Mouse (Mus musculus): ENCODE data around the gene Tmem106c. TPM values are rescaled to one million over a fixed set of nuclear protein-coding genes. Genes with fewer than 3 reads are reported as not detected.

Gene Tmem106c
- 35.9 and 37.9 TPM in 2 replicates for polyA plus RNA-seq (2015; fragmentation: Nextera tagmentation; extraction: Ambion mirVana)

DNA sequence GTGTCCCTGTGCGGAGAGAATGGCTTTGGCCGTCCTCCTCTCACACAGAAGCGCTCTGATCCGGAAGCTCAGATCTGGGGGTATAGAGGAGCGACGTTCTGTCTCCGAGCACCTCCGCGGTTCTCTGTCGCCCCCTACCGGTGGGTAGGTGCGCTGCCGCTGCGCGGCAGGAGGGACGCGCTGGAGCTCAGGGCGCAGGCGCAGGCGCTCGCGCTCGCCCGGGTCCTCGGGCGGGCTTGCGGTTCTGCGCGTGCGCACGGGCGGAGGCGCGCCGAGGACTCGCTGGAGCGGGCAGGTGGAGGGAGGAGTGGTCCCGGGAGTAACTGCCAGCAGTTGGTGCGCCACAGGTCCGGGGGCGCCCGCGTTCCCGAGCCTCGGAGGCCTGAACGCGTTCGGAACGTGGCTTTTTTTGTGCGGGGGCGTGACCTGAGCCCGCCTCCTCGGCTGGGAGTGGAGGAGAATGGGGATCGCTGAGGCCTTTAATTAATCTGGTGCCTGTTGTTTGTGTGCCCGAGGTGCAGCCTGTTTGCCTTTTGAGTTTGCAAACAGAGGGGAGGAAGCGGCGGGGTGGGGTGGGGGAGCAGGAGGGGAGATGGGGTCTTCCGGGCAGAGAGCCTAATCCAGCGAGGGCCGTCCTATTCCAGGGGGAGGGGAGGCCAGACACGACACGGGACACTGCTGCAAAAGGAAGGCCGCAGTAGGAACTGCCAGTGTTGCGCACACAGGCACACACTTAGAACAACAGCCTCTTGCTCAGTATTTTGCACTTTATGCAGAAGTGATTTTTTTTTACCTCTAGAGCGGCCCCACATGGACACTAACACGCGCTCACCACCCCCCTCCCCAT lies at the start of gene Tmem106c:
TSS of gene Tmem106c (plus strand) at position 212 of the 847 bp plus-strand sequence.
- H3K9me3 ChIP-seq, result no peaks in the 10 kb centered on the region
- peak within 1 kb of the TSS; percentile 24; the same call in 1 of the 2 replicates for H3K27ac ChIP-seq
- no peaks in the 10 kb centered on the region for H3K27me3 ChIP-seq
- peak; percentile 95 for ATAC-seq (ENCODE audit: low FRiP score, low read depth)
- peak within 1 kb of the TSS; percentile 63 for H3K4me3 ChIP-seq
- WGBS, result under 1% methylated on average over 65 of the region's 67 CpGs
- peak within 1 kb of the TSS; percentile 81 for H3K4me2 ChIP-seq (replicated peaks)
- H3K36me3 ChIP-seq, result no peaks in the 10 kb centered on the region
- peaks cover 6% of the 10 kb centered on the region; the same call in 1 of the 2 replicates for H3K4me1 ChIP-seq
- H3K9ac ChIP-seq, result peak within 1 kb of the TSS; percentile 78

DNA sequence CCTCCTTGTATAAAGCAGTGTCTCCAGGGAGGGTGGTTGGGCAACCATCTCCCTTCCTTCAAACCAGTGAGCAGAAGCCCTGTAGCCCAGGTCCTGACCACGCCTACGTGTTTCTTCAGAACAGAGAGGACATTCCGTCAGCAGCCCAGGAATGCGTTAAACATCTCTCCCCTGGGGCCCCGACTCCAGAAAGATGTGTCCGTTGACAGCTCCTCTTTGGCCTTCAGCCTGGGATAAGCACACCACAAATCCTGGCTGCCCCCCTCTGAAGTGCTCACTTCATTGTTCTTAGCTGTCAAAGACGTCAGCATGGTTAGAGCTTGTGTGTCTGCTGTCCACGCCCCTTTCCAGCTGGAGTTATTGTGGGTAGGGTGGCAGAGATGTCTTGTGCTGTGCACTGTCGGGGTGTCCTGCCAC lies 49.7 kb upstream of the Tmem106c start:
- H3K36me3 ChIP-seq, result no peaks in the 10 kb centered on the region
- ATAC-seq (ENCODE audit: low FRiP score, low read depth), result no peak
- no peaks in the 10 kb centered on the region for H3K9me3 ChIP-seq
- no peak overlapping the region for H3K9ac ChIP-seq
- H3K4me3 ChIP-seq, result no peak overlapping the region
- no peak overlapping the region for H3K27ac ChIP-seq
- H3K27me3 ChIP-seq, result peaks cover 34% of the 10 kb centered on the region
- WGBS, result 39% methylated on average over 9 of the region's 9 CpGs
- H3K4me2 ChIP-seq (replicated peaks), result no peak overlapping the region
- no peaks in the 10 kb centered on the region for H3K4me1 ChIP-seq

DNA sequence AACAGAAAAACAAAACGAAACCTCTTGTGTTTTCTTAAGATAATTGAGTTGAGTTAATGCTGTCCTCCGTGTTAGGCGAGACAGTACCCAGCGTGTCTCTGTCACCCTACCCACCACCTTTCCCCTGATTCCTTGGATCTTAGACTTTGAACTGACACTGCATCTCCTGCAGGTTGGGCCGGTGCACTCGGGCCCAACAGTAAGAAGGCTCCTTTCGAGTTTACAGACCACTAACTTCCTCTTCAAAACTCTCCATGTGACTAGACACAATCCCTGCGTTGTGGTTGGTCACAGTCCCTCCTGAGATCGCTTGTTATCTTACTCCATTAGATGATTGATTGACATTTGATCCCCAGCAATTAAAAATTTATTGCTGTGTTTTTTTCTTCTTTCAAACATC lies 46.0 kb upstream of the Tmem106c start:
- 79% methylated on average over 9 of the region's 9 CpGs for WGBS
- Histone ChIP-seq H3K4me3 (no peak overlapping the region), H3K9me3 (no peaks in the 10 kb centered on the region), H3K36me3 (no peaks in the 10 kb centered on the region), H3K4me2 (replicated peaks) (no peak overlapping the region), H3K27ac (no peak overlapping the region), H3K27me3 (0 out of 2 replicates have a peak, but pooled peaks cover 12% of the 10 kb centered on the region), H3K9ac (no peak overlapping the region), H3K4me1 (no peaks in the 10 kb centered on the region)
- ATAC-seq (ENCODE audit: low FRiP score, low read depth), result no peak

DNA sequence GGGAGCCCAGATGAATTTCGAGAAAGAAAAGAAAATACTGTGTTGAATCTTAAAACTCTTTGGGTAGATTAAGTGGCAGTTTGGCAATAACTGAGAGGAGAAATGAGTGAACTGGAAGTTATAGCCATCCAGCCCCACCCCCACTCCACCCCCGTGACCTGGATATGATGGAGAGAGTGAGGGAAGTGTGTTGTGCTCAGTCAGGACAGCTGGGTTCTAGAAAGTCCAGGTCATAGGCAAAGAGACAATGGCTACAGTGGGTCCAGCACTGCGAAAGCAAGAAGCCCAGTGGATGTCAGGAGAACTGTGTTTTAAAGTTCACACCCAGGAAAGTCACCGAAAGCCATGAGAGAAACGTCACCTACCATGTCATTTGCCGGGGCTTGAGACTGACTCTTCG lies 44.8 kb upstream of the Tmem106c start:
- no peak overlapping the region for H3K4me3 ChIP-seq
- no peak overlapping the region for H3K27ac ChIP-seq
- H3K9ac ChIP-seq, result no peak overlapping the region
- H3K27me3 ChIP-seq, result 0 out of 2 replicates have a peak, but pooled peaks cover 4% of the 10 kb centered on the region
- no peaks in the 10 kb centered on the region for H3K9me3 ChIP-seq
- no peak for ATAC-seq (ENCODE audit: low FRiP score, low read depth)
- H3K4me1 ChIP-seq, result no peaks in the 10 kb centered on the region
- 88% methylated on average over 7 of the region's 7 CpGs for WGBS
- H3K4me2 ChIP-seq (replicated peaks), result no peak overlapping the region
- no peaks in the 10 kb centered on the region for H3K36me3 ChIP-seq

DNA sequence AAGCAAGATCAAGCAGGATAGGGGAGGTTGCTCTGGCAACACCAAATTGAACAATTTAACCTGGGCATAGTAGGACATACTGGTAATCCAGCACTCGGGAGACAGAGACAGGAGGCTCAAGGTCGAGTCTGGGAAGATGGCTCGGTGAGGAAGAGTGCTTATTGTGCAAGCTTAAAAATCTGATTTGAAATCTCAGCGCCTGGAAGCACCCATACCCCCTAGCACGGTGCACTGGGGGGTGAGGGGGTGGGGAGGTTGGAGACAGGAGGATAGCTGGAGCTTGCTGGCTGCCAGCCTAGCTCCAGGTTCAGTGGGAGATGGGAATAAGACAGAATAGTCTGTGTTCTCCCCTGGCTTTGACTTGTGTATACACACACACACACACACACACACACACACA lies 43.7 kb upstream of the Tmem106c start:
- Histone ChIP-seq H3K4me3 (no peak overlapping the region), H3K9ac (no peak overlapping the region), H3K4me1 (no peaks in the 10 kb centered on the region), H3K4me2 (replicated peaks) (no peak overlapping the region), H3K27me3 (no peaks in the 10 kb centered on the region), H3K27ac (no peak overlapping the region), H3K36me3 (no peaks in the 10 kb centered on the region), H3K9me3 (no peaks in the 10 kb centered on the region)
- 81% methylated on average over 5 of the region's 5 CpGs for WGBS
- ATAC-seq (ENCODE audit: low FRiP score, low read depth), result no peak

DNA sequence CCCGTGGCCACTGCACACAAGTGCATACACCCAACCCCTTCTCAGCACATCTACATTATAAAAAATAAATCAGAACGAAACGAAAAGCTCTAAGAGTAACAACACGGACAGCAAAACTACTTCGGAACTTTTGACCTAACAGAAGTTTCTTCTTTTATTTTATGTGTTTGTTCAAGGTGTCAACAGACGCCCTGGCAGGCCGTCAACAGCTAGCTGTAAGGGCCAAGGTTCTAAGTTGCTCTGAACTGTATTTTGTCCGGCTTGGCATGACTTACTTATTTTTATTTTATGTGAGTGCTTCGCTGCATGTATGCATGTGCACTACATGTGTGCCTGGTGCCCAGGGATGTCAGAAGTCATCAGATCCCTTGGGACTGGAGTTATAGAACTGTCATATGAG lies 42.2 kb upstream of the Tmem106c start:
- no peaks in the 10 kb centered on the region for H3K36me3 ChIP-seq
- no peaks in the 10 kb centered on the region for H3K4me1 ChIP-seq
- ATAC-seq (ENCODE audit: low FRiP score, low read depth), result no peak
- H3K27ac ChIP-seq, result no peak overlapping the region
- H3K9ac ChIP-seq, result no peak overlapping the region
- H3K4me3 ChIP-seq, result no peak overlapping the region
- H3K4me2 ChIP-seq (replicated peaks), result no peak overlapping the region
- no peaks in the 10 kb centered on the region for H3K9me3 ChIP-seq
- H3K27me3 ChIP-seq, result no peaks in the 10 kb centered on the region
- 85% methylated on average over 9 of the region's 9 CpGs for WGBS

DNA sequence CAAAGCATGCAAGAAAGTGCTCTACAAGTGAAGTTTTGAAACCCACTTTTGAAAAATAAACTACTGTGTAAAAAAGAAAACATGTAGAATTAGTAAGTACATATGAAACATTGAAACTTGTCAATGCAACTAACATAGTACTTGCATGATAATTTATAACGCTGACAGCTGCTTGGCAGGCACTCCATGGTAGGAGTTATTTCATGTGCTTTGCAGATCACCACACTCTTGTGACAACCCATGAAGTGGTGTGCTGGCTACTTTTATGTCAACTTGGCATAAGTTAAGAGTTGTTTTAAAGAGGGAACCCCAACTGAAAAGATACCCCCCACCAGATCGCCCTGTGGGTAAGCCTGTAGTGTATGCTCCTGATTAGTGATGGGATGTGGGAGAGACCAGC lies 41.6 kb upstream of the Tmem106c start:
- 87% methylated on average over 2 of the region's 2 CpGs for WGBS
- Histone ChIP-seq H3K27me3 (no peaks in the 10 kb centered on the region), H3K27ac (no peak overlapping the region), H3K9me3 (no peaks in the 10 kb centered on the region), H3K9ac (no peak overlapping the region), H3K4me2 (replicated peaks) (no peak overlapping the region), H3K4me3 (no peak overlapping the region), H3K4me1 (no peaks in the 10 kb centered on the region), H3K36me3 (no peaks in the 10 kb centered on the region)
- ATAC-seq (ENCODE audit: low FRiP score, low read depth), result no peak

DNA sequence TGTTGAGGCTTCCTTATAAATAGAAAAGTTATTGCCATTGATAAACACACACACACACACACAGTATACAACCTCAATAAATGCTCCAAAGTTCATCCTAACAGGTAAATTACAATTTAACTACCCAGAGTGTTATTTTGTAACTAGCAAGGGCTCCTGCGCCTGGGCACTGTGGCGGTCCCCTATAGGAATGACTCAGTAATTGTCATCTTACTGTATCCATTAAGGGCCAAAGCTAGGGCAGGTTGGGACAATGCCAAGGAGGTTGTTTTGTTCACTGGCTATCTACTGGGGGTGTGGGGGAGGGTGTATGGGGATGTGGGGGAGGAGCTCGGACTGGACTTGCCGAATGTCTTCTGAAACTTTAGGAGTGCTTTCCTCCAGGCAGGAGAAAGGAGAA lies 37.0 kb upstream of the Tmem106c start:
- Histone ChIP-seq H3K9ac (no peak overlapping the region), H3K27me3 (no peaks in the 10 kb centered on the region), H3K36me3 (no peaks in the 10 kb centered on the region), H3K4me3 (no peak overlapping the region), H3K27ac (no peak overlapping the region), H3K4me2 (replicated peaks) (no peak overlapping the region), H3K9me3 (no peaks in the 10 kb centered on the region), H3K4me1 (no peaks in the 10 kb centered on the region)
- 52% methylated on average over 4 of the region's 4 CpGs for WGBS
- ATAC-seq (ENCODE audit: low FRiP score, low read depth), result no peak

DNA sequence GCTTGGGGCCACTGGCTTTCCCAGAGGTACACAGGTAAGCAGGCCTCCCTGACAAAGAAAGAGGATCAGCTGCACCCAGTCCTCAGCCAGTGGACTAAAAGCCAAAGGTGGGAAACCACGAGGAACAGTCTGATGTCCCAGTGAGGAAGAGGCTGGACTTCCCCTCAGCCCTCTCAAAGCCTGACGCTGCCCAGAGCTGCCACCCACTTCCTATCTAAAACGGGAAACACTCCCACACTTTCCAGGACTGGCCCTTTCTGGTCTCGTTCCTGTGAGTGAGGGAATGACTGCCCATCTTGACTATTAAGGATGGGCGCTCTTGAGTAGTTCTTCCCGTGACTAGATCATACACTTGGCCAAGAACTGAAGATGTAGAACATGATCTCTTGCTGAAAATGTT lies 36.2 kb upstream of the Tmem106c start:
- no peak for ATAC-seq (ENCODE audit: low FRiP score, low read depth)
- Histone ChIP-seq H3K9me3 (no peaks in the 10 kb centered on the region), H3K4me2 (replicated peaks) (no peak overlapping the region), H3K27ac (no peak overlapping the region), H3K36me3 (no peaks in the 10 kb centered on the region), H3K9ac (no peak overlapping the region), H3K27me3 (no peaks in the 10 kb centered on the region), H3K4me3 (no peak overlapping the region), H3K4me1 (no peaks in the 10 kb centered on the region)
- WGBS, result 66% methylated on average over 6 of the region's 6 CpGs

DNA sequence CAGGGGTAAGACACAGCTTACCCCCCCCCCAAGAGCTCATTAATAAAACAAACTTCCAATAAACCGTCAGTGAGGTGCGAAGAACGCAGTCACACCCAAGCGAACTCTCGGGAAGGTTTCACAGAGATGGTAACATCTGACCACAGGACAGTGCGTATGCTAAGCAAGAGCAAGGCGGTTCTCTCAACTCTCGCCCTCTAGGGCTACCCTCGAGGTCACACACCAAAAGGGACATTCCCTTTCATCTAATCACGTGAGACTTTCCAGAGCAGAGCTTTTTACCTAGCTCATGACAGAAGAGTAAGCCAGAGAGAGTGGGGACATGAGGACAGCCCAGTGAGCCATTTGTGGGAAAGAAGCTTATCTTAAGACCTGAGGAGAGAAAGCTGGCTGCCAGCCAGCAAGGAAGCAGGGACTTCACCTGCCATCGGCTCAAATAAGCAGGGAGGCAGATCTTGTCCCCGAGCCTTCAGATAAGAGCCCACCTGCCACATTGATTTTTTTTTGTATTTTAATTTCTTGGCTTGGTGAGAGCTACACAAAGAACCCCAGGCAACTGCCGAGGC lies 34.7 kb upstream of the Tmem106c start:
- Histone ChIP-seq H3K36me3 (no peaks in the 10 kb centered on the region), H3K9ac (no peak overlapping the region), H3K9me3 (no peaks in the 10 kb centered on the region), H3K4me2 (replicated peaks) (no peak overlapping the region), H3K27ac (no peak overlapping the region), H3K4me3 (no peak overlapping the region), H3K4me1 (no peaks in the 10 kb centered on the region), H3K27me3 (no peaks in the 10 kb centered on the region)
- 48% methylated on average over 13 of the region's 13 CpGs for WGBS
- no peak for ATAC-seq (ENCODE audit: low FRiP score, low read depth)

DNA sequence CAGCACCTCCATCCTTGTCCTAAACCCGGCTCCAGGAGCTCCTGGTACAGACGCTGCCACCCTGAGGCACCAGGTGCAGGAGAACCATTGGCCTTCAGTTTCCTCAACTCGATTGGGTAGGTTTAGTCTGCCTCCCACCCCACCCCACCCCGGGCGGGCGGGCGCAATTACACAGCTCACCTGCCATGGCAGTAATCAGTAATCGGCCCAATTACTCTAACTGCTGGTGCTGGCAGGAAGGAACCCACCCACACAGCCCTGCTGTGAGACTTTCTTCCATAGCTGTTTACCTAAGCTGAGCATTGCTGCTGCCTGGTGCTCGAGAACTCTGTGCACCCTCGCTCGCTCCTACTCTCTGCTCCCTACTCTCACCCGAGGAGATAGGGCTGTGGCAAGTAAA lies 31.6 kb upstream of the Tmem106c start:
- WGBS, result 87% methylated on average over 12 of the region's 12 CpGs
- H3K27me3 ChIP-seq, result no peaks in the 10 kb centered on the region
- no peak overlapping the region for H3K4me3 ChIP-seq
- H3K4me1 ChIP-seq, result no peaks in the 10 kb centered on the region
- H3K9me3 ChIP-seq, result no peaks in the 10 kb centered on the region
- ATAC-seq (ENCODE audit: low FRiP score, low read depth), result no peak
- H3K27ac ChIP-seq, result no peak overlapping the region
- no peak overlapping the region for H3K4me2 ChIP-seq (replicated peaks)
- no peaks in the 10 kb centered on the region for H3K36me3 ChIP-seq
- no peak overlapping the region for H3K9ac ChIP-seq

DNA sequence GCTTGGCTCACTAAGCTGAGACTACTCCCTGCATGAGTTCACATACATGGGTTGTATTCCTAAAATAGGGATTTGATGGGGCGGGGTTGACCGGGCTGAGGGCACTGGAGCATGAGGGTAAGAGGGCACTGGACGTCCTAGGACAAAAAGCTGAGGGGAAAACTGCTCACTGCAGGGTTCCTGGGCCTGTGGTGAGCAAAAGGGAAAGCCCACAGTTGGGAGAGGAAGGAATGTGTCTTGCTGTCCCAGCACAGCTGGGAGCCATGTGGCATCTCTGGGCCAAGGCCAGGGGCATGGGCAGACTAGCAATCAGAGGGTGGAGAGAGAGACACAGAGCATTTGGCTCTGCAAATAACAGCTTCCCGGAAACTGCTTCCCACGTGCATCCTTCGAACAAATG lies 25.4 kb upstream of the Tmem106c start:
- Histone ChIP-seq H3K9ac (no peak overlapping the region), H3K4me3 (no peak overlapping the region), H3K4me2 (replicated peaks) (no peak overlapping the region), H3K4me1 (no peaks in the 10 kb centered on the region), H3K27me3 (no peaks in the 10 kb centered on the region), H3K9me3 (no peaks in the 10 kb centered on the region), H3K27ac (no peak overlapping the region), H3K36me3 (no peaks in the 10 kb centered on the region)
- ATAC-seq (ENCODE audit: low FRiP score, low read depth), result no peak
- WGBS, result 67% methylated on average over 6 of the region's 6 CpGs
